Mouse (Mus musculus) neural tube, embryonic 13.5 days (tissue): ENCODE data around the gene Ptprt. TPM values are rescaled to one million over a fixed set of nuclear protein-coding genes. Genes with fewer than 3 reads are reported as not detected.

Source experiments
- ATAC-seq: fragments of 200-750 bp; cut with Nextera tagmentation; 2 replicates; pipeline ENCODE4 v1.8.0; 2017; ENCODE audit warnings: low read depth, mild to moderate bottlenecking, moderate TSS enrichment, moderate library complexity
- H3K27ac ChIP-seq: fragments of 300-500 bp; sonication (generic); replicated peaks from 2 replicates; pipeline ENCODE4 v1.5.1; 2015; ENCODE audit warnings: moderate library complexity, mild to moderate bottlenecking, inconsistent platforms
- H3K27me3 ChIP-seq: fragments of 300-500 bp; sonication (generic); 2 replicates; pipeline ENCODE4 v1.6.1; 2015; ENCODE audit warnings: mild to moderate bottlenecking, inconsistent platforms
- H3K36me3 ChIP-seq: fragments of 300-500 bp; sonication (generic); 2 replicates; pipeline ENCODE4 v1.6.1; 2015; ENCODE audit warnings: mild to moderate bottlenecking, inconsistent platforms
- H3K4me1 ChIP-seq: fragments of 300-500 bp; sonication (generic); replicated peaks from 2 replicates; pipeline ENCODE4 v1.6.1; 2015; ENCODE audit warnings: inconsistent platforms
- H3K4me2 ChIP-seq: fragments of 300-500 bp; sonication (generic); 2 replicates; pipeline ENCODE4 v1.6.1; 2015; ENCODE audit warnings: inconsistent platforms, mild to moderate bottlenecking, moderate library complexity
- H3K4me3 ChIP-seq: fragments of 300-500 bp; sonication (generic); 2 replicates; pipeline ENCODE4 v1.5.1; 2015; ENCODE audit warnings: mild to moderate bottlenecking, inconsistent platforms
- H3K9ac ChIP-seq: fragments of 300-500 bp; sonication (generic); 2 replicates; pipeline ENCODE4 v1.6.1; 2015; ENCODE audit warnings: moderate library complexity, mild to moderate bottlenecking, inconsistent platforms
- H3K9me3 ChIP-seq: fragments of 300-500 bp; sonication (generic); 2 replicates; pipeline ENCODE4 v1.6.1; 2016; ENCODE audit warnings: inconsistent platforms
- WGBS: fragments of 180-500 bp; shearing (Covaris S2); methylation state at CpG from one replicate; pipeline ENCODE4 v1.1.7; 2015; 5-methylcytosine and 5-hydroxymethylcytosine counted together
- polyA plus RNA-seq: library from polyadenylated mRNA; unstranded; fragments of >200 nt; fragmentation: Nextera tagmentation; extraction: Ambion mirVana; gene quantifications from 2 replicates; pipeline ENCODE4 v1.2.1, GENCODE M21; 2015

Ptprt gene
- polyA plus RNA-seq, 1 experiment from 2014 or later = 6.6 TPM

GRCm38 (mm10) chr2:162577819-162578218 lies 83.1 kb downstream of the Ptprt start:
- no peak overlapping the region for H3K27ac ChIP-seq
- H3K4me2 ChIP-seq = no peak overlapping the region
- H3K9ac ChIP-seq = no peak overlapping the region
- no peak for ATAC-seq
- WGBS = 95% methylated on average over 7 of the region's 7 CpGs
- H3K4me3 ChIP-seq = no peak overlapping the region
- no peaks in the 10 kb centered on the region for H3K9me3 ChIP-seq
- H3K36me3 ChIP-seq = no peaks in the 10 kb centered on the region
- no peaks in the 10 kb centered on the region for H3K27me3 ChIP-seq
- no peaks in the 10 kb centered on the region for H3K4me1 ChIP-seq

GRCm38 (mm10) chr2:162572851-162573250 lies 88.1 kb downstream of the Ptprt start:
- H3K9ac ChIP-seq = no peak overlapping the region
- H3K4me1 ChIP-seq = no peaks in the 10 kb centered on the region
- H3K4me2 ChIP-seq = no peak overlapping the region
- WGBS = 77% methylated on average over 2 of the region's 2 CpGs
- H3K4me3 ChIP-seq = no peak overlapping the region
- H3K27me3 ChIP-seq = no peaks in the 10 kb centered on the region
- no peaks in the 10 kb centered on the region for H3K9me3 ChIP-seq
- H3K27ac ChIP-seq = no peak overlapping the region
- no peak for ATAC-seq
- no peaks in the 10 kb centered on the region for H3K36me3 ChIP-seq

GRCm38 (mm10) chr2:162571037-162571436 lies 89.9 kb downstream of the Ptprt start:
- no peak for ATAC-seq
- WGBS = 89% methylated on average over 12 of the region's 12 CpGs

GRCm38 (mm10) chr2:162568308-162569100 lies 92.4 kb downstream of the Ptprt start:
- 80% methylated on average over 6 of the region's 6 CpGs for WGBS
- Histone ChIP-seq H3K9me3 (no peaks in the 10 kb centered on the region), H3K4me1 (no peaks in the 10 kb centered on the region), H3K27ac (no peak overlapping the region), H3K4me2 (no peak overlapping the region), H3K36me3 (no peaks in the 10 kb centered on the region), H3K9ac (no peak overlapping the region), H3K4me3 (no peak overlapping the region), H3K27me3 (no peaks in the 10 kb centered on the region)
- ATAC-seq = no peak

More at GRCm38 (mm10) chr2:162571037-162571436, 89.9 kb downstream of the Ptprt start:
- Histone ChIP-seq H3K27me3 (no peaks in the 10 kb centered on the region), H3K36me3 (no peaks in the 10 kb centered on the region), H3K4me1 (no peaks in the 10 kb centered on the region), H3K4me2 (no peak overlapping the region), H3K9me3 (no peaks in the 10 kb centered on the region), H3K27ac (no peak overlapping the region), H3K9ac (no peak overlapping the region), H3K4me3 (no peak overlapping the region)

DNA sequence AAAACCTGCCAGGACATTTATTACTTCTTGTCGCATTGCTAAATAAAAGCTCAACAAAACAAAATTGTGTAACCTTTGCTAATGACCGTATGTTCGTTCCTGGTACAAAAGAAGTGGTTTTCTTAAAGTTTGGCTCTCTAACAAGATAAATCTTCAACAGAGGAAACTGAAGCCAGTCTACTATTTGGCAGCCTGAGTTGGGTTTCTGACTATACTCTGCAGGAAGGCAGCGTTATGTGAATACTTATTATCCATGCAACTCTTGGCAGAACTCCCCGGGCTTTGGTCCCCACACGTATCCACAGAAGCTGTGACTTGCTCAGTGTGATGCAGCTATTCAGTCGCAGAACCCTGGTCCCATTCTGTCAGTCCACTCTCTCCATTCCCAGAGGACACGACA lies 112.6 kb downstream of the Ptprt start:
- ATAC-seq = no peak
- Histone ChIP-seq H3K4me1 (0 out of 2 replicates have a peak, but pooled peaks cover 16% of the 10 kb centered on the region), H3K4me2 (no peak overlapping the region), H3K9ac (no peak overlapping the region), H3K36me3 (no peaks in the 10 kb centered on the region), H3K27ac (no peak overlapping the region), H3K4me3 (no peak overlapping the region), H3K27me3 (no peaks in the 10 kb centered on the region), H3K9me3 (no peaks in the 10 kb centered on the region)
- WGBS = 78% methylated on average over 8 of the region's 8 CpGs

GRCm38 (mm10) chr2:162531638-162532037 lies 129.3 kb downstream of the Ptprt start:
- Histone ChIP-seq H3K4me3 (no peak overlapping the region), H3K9ac (no peak overlapping the region), H3K9me3 (no peaks in the 10 kb centered on the region; the same call in 1 of the 2 replicates), H3K36me3 (no peaks in the 10 kb centered on the region), H3K27me3 (no peaks in the 10 kb centered on the region), H3K27ac (no peak overlapping the region), H3K4me1 (no peaks in the 10 kb centered on the region; the same call in 1 of the 2 replicates), H3K4me2 (no peak overlapping the region)
- 36% methylated on average over 7 of the region's 7 CpGs for WGBS
- ATAC-seq = no peak

DNA sequence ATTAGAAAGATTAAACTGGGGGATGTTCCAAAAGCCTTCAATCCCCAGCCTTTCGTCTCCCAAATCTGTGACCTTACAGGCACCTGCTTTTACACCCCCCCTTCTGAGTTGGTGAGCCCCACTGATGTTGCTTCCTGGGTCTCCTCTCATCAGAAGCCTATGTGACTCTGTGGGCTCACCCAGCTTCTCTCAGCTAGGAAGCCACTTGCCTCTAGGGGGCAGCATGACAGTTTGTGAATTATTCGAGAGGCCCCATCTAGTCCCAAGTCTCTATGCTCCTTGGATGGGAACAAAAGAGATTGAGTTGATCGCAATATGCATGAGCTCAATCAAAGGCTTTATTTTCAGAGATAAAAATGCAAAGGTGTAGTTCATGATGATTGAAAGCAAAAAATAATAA lies 132.0 kb downstream of the Ptprt start:
- H3K4me2 ChIP-seq = no peak overlapping the region
- H3K27me3 ChIP-seq = no peaks in the 10 kb centered on the region
- no peak overlapping the region for H3K27ac ChIP-seq
- H3K4me1 ChIP-seq = no peaks in the 10 kb centered on the region; the same call in 1 of the 2 replicates
- H3K9ac ChIP-seq = no peak overlapping the region
- H3K9me3 ChIP-seq = no peaks in the 10 kb centered on the region
- WGBS = 87% methylated on average over 3 of the region's 3 CpGs
- no peaks in the 10 kb centered on the region for H3K36me3 ChIP-seq
- ATAC-seq = no peak
- no peak overlapping the region for H3K4me3 ChIP-seq

DNA sequence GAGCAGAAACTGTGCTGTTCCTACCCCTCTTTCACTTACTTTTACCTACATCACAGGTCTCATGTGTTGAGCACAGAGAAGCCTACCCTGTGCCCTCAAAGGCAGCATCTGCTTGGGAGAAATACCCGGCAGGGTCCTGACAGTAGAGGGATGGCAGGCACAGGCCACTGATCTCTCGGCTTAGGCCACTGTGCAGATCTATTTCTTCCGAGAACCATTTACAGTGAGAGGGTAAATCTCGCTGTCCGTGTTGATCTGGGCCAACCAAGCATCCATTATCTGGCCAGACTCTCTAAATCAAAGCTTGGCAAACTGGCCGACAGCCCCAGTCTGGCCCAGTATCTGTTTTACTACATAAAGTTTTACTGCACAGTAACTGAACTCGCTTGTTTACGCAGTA lies 145.0 kb downstream of the Ptprt start:
- WGBS = 76% methylated on average over 8 of the region's 8 CpGs
- no peak overlapping the region for H3K4me3 ChIP-seq
- no peak overlapping the region for H3K27ac ChIP-seq
- ATAC-seq = no peak
- H3K4me1 ChIP-seq = no peaks in the 10 kb centered on the region
- no peak overlapping the region for H3K9ac ChIP-seq
- H3K27me3 ChIP-seq = no peaks in the 10 kb centered on the region; the same call in 1 of the 2 replicates
- H3K4me2 ChIP-seq = no peak overlapping the region
- H3K9me3 ChIP-seq = no peaks in the 10 kb centered on the region
- H3K36me3 ChIP-seq = no peaks in the 10 kb centered on the region

- H3K27me3 ChIP-seq = no peaks in the 10 kb centered on the region
- no peak overlapping the region for H3K4me3 ChIP-seq
- no peak overlapping the region for H3K9ac ChIP-seq
Observed at GRCm38 (mm10) chr2:162513072-162513471, 147.9 kb downstream of the Ptprt start.

DNA sequence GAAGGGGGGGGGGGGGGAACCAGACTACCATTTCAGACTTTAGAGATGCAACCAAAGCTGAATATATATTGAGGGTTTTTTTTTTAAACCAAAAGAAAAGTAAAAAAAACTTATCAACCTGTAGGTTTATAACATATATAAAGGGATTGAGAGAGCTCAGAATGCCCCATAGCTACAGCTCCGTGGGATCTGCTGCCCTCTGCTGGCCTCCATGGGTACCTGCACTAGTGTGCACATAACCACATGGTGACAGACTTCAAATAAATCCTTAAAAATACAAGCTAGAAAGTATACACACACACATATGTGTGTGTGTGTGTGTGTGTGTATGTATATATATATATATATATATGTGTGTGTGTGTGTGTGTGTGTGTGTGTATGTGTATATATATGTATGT lies 148.9 kb downstream of the Ptprt start:
- no peaks in the 10 kb centered on the region for H3K36me3 ChIP-seq
- H3K4me1 ChIP-seq = peaks cover 8% of the 10 kb centered on the region
- no peak overlapping the region for H3K9ac ChIP-seq
- no peak overlapping the region for H3K4me3 ChIP-seq
- no peak overlapping the region for H3K4me2 ChIP-seq
- ATAC-seq = no peak
- 0 out of 2 replicates have a peak, but pooled peaks cover 4% of the 10 kb centered on the region for H3K27me3 ChIP-seq
- H3K27ac ChIP-seq = no peak overlapping the region
- 94% methylated on average over 1 of the region's 1 CpGs for WGBS
- H3K9me3 ChIP-seq = no peaks in the 10 kb centered on the region

More at GRCm38 (mm10) chr2:162513072-162513471, 147.9 kb downstream of the Ptprt start:
- Histone ChIP-seq H3K9me3 (no peaks in the 10 kb centered on the region), H3K4me2 (no peak overlapping the region), H3K4me1 (no peaks in the 10 kb centered on the region), H3K36me3 (no peaks in the 10 kb centered on the region), H3K27ac (no peak overlapping the region)
- ATAC-seq = no peak
- WGBS = 87% methylated on average over 4 of the region's 4 CpGs

DNA sequence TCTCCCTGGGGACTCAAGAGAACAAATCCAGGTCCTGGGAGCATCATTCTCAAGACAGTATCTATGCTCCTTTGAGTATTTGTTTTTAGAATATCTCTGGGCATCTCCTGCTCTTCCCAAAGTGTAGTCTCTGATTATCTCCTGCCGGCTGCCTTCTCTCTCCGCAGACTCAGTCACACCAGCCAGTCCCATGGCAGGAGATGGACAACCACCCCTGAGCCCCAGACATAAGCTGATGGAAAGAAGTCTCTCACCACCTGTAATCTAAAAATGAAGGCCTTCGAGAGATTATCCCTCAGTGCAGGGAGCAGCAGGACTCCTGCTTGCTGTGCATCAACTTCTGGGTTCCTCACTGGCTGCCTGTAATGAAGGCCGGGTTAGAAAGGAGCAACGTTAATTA lies 151.9 kb downstream of the Ptprt start:
- 85% methylated on average over 5 of the region's 5 CpGs for WGBS
- no peaks in the 10 kb centered on the region for H3K36me3 ChIP-seq
- no peak for ATAC-seq
- H3K27ac ChIP-seq = no peak overlapping the region
- 0 out of 2 replicates have a peak, but pooled peaks cover 4% of the 10 kb centered on the region for H3K27me3 ChIP-seq
- H3K9ac ChIP-seq = no peak overlapping the region
- H3K4me1 ChIP-seq = peaks cover 8% of the 10 kb centered on the region
- H3K9me3 ChIP-seq = no peaks in the 10 kb centered on the region
- H3K4me3 ChIP-seq = no peak overlapping the region
- H3K4me2 ChIP-seq = no peak overlapping the region

DNA sequence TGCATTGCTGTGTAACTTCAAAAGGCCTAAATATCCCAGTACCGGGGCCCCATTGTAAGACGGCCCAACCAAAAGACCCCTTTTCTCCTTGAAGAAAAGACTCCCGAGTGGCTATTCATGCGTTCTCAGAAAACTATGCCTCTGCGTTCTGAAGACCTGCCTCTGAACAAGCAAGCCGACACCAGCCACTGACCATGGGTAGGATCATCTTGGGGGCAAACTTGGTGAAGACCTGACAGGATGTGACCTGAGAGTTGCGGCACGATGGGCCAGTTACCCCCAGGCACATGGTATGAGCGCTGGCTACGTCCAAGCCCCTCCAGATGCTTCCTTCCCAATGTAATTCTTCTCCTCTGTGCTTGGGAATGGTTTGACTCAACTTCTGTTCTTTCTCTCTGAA lies 153.3 kb downstream of the Ptprt start:
- Histone ChIP-seq H3K4me3 (no peak overlapping the region), H3K9ac (no peak overlapping the region), H3K4me2 (no peak overlapping the region), H3K4me1 (peaks cover 8% of the 10 kb centered on the region), H3K27ac (no peak overlapping the region), H3K27me3 (0 out of 2 replicates have a peak, but pooled peaks cover 4% of the 10 kb centered on the region), H3K9me3 (no peaks in the 10 kb centered on the region), H3K36me3 (no peaks in the 10 kb centered on the region)
- no peak for ATAC-seq
- WGBS = 31% methylated on average over 10 of the region's 10 CpGs

DNA sequence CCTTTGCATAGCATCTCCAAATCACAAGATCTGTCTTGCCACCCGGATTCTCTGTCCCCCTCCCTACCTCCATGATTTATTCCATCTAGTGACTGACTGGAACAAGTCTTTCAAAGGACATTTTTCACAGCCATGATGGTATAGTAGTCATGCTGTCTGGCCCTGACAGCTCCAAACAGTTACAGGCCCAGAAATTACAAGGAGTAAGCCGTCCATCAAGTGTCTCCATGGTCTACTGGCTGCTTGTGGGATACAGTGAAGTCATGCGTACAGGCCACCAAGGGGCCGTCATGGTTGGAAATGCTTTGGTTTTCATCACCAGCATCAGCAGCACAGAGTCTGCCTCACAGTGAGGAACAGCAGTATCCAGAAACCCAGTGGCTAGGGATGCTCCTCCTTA lies 156.1 kb downstream of the Ptprt start:
- H3K9ac ChIP-seq = no peak overlapping the region
- H3K4me3 ChIP-seq = no peak overlapping the region
- WGBS = 26% methylated on average over 4 of the region's 4 CpGs
- H3K27ac ChIP-seq = no peak overlapping the region
- no peak overlapping the region for H3K4me2 ChIP-seq
- ATAC-seq = no peak
- H3K27me3 ChIP-seq = 0 out of 2 replicates have a peak, but pooled peaks cover 4% of the 10 kb centered on the region
- peaks cover 8% of the 10 kb centered on the region for H3K4me1 ChIP-seq
- H3K9me3 ChIP-seq = no peaks in the 10 kb centered on the region
- H3K36me3 ChIP-seq = no peaks in the 10 kb centered on the region
